Comparison of ENCODE assay signal across 20 mouse cellular contexts in genomic region chr3:151943542-151943941, GRCm38 (mm10).
DNase-seq lines count a peak whose midpoint lies in the region; ATAC-seq lines count a peak whose summit lies in the region.
"Had no signal": no experiment of that assay in that cellular context is flagged by ENCODE, and none has a peak within 500 bp of the region (broad histone marks: within the 10 kb centered on the region; RNA-seq: fewer than 3 reads in every experiment).

No protein-coding gene starts in this region.

- H3K9me3 ChIP-seq in heart, embryonic 10.5 days, result no peaks in the 10 kb centered on the region
- no peaks in the 10 kb centered on the region for H3K9me3 ChIP-seq in liver, embryonic 12.5 days (replicated peaks)
- no peaks in the 10 kb centered on the region for H3K9me3 ChIP-seq in liver, embryonic 15.5 days (replicated peaks)
- H3K9me3 ChIP-seq: embryonic facial prominence, embryonic 15.5 days; midbrain, embryonic 15.5 days had no signal

- H3K27ac ChIP-seq in heart, embryonic 10.5 days, result peak overlapping the region; percentile 36; the same call in 1 of the 2 replicates
- no peak overlapping the region for H3K27ac ChIP-seq in liver, embryonic 12.5 days
- no peak overlapping the region for H3K27ac ChIP-seq in liver, embryonic 15.5 days (replicated peaks)
- H3K27ac ChIP-seq: embryonic facial prominence, embryonic 15.5 days; hindbrain, postnatal 0 days; midbrain, embryonic 15.5 days had no signal

- no peak overlapping the region for H3K4me2 ChIP-seq in liver, embryonic 12.5 days
- no peak overlapping the region for H3K4me2 ChIP-seq in liver, embryonic 15.5 days
- H3K4me2 ChIP-seq: embryonic facial prominence, embryonic 15.5 days; midbrain, embryonic 15.5 days had no signal

- no peaks in the 10 kb centered on the region for H3K36me3 ChIP-seq in heart, embryonic 10.5 days
- H3K36me3 ChIP-seq in liver, embryonic 12.5 days, result no peaks in the 10 kb centered on the region
- H3K36me3 ChIP-seq in liver, embryonic 15.5 days (replicated peaks), result no peaks in the 10 kb centered on the region
- H3K36me3 ChIP-seq: embryonic facial prominence, embryonic 15.5 days; midbrain, embryonic 15.5 days had no signal

- no peaks in the 10 kb centered on the region for H3K27me3 ChIP-seq in heart, embryonic 10.5 days (ENCODE audit: insufficient read depth, poor library complexity, severe bottlenecking)
- H3K27me3 ChIP-seq in liver, embryonic 12.5 days (replicated peaks), result no peaks in the 10 kb centered on the region
- no peaks in the 10 kb centered on the region for H3K27me3 ChIP-seq in liver, embryonic 15.5 days
- H3K27me3 ChIP-seq: embryonic facial prominence, embryonic 15.5 days; midbrain, embryonic 15.5 days had no signal

- no peak overlapping the region for H3K4me3 ChIP-seq in heart, embryonic 10.5 days
- H3K4me3 ChIP-seq in liver, embryonic 12.5 days, result no peak overlapping the region
- H3K4me3 ChIP-seq in liver, embryonic 15.5 days (replicated peaks), result no peak overlapping the region
- H3K4me3 ChIP-seq: embryonic facial prominence, embryonic 15.5 days; midbrain, embryonic 15.5 days had no signal

- 55% methylated on average over 3 of the region's 3 CpGs for WGBS in heart, embryonic 10.5 days
- 25% methylated on average over 3 of the region's 3 CpGs for WGBS in liver, embryonic 12.5 days (ENCODE audit: insufficient replicate concordance)
- WGBS in liver, embryonic 15.5 days (ENCODE audit: insufficient replicate concordance), result 20% methylated on average over 3 of the region's 3 CpGs

- DNase-seq in heart, embryonic 10.5 days (ENCODE audit: low spot score), result no peak
- DNase-seq in heart, adult 9 months (ENCODE audit: low spot score in 2 of 2), result no peak
- no peak for DNase-seq in liver
- peak; percentile 5 for DNase-seq in forelimb bud, embryonic 11.5 days (ENCODE audit: low read depth, low spot score)
- DNase-seq in layer of hippocampus, adult 9-10 months (ENCODE audit: low spot score), result no peak
- no peak for DNase-seq in adrenal gland, postnatal 4 days (ENCODE audit: low spot score in 2 of 2)
- DNase-seq: B cell, adult 2 months; cerebellum, adult 8-10 months; gastrocnemius, postnatal 36 days; kidney, adult 8-10 months; kidney, postnatal 4 days; layer of hippocampus, postnatal 36 days; lung, adult 2 months; right cerebral cortex, postnatal 25 days; thymus, postnatal 4 days had no signal

- no peak overlapping the region for H3K9ac ChIP-seq in liver, embryonic 12.5 days
- H3K9ac ChIP-seq in liver, embryonic 15.5 days, result no peak overlapping the region
- H3K9ac ChIP-seq: embryonic facial prominence, embryonic 15.5 days; midbrain, embryonic 15.5 days had no signal

- H3K4me1 ChIP-seq in heart, embryonic 10.5 days, result peaks cover 13% of the 10 kb centered on the region; the same call in 1 of the 2 replicates
- H3K4me1 ChIP-seq in liver, embryonic 12.5 days, result no peaks in the 10 kb centered on the region
- H3K4me1 ChIP-seq in liver, embryonic 15.5 days (replicated peaks), result no peaks in the 10 kb centered on the region
- H3K4me1 ChIP-seq: midbrain, embryonic 15.5 days had no signal

- 0 out of 2 replicates have a peak, but pooled peaks have one; percentile 37 for ATAC-seq in liver, embryonic 12.5 days
- ATAC-seq in liver, embryonic 15.5 days (ENCODE audit: insufficient read depth), result peak; percentile 5; the same call in 1 of the 2 replicates
- ATAC-seq: hindbrain, postnatal 0 days; midbrain, embryonic 15.5 days had no signal
